Mouse (Mus musculus) c-Kit-positive CD71-positive TER-119-positive erythroid progenitor cells, embryonic 14.5 days (primary cell): ENCODE results near the gene Asic5.

Experiments used
- DNase-seq: peaks from one replicate; pipeline ENCODE4 v3.0.0-alpha.2; 2013; ENCODE audit warnings: low spot score

The Asic5 gene

GRCm38 (mm10) chr3:82014148-82014703 lies 32.1 kb downstream of the Asic5 start:
- no peak for DNase-seq

GRCm38 (mm10) chr3:82022421-82022920 lies 40.4 kb downstream of the Asic5 start:
- DNase-seq: no peak

GRCm38 (mm10) chr3:82023065-82023464 lies 41.0 kb downstream of the Asic5 start:
- DNase-seq: no peak

- no peak for DNase-seq
Observed at GRCm38 (mm10) chr3:82027286-82027685, 45.2 kb downstream of the Asic5 start.

- DNase-seq: no peak
Observed at GRCm38 (mm10) chr3:82029229-82029628, 47.1 kb downstream of the Asic5 start.

- no peak for DNase-seq
Observed at GRCm38 (mm10) chr3:82030008-82030748, 48.1 kb downstream of the Asic5 start.

GRCm38 (mm10) chr3:82036262-82037044 lies 54.4 kb downstream of the Asic5 start:
- DNase-seq: no peak

GRCm38 (mm10) chr3:82043676-82044075 lies 61.6 kb downstream of the Asic5 start:
- DNase-seq: no peak

- no peak for DNase-seq
Observed at GRCm38 (mm10) chr3:82044902-82045301, 62.8 kb downstream of the Asic5 start.

GRCm38 (mm10) chr3:82046087-82046486 lies 64.0 kb downstream of the Asic5 start:
- no peak for DNase-seq

- DNase-seq: no peak
Observed at GRCm38 (mm10) chr3:82047100-82047753, 65.1 kb downstream of the Asic5 start.

GRCm38 (mm10) chr3:82048078-82048477 lies 66.0 kb downstream of the Asic5 start:
- DNase-seq: no peak

- DNase-seq: no peak
Observed at GRCm38 (mm10) chr3:82048681-82049080, 66.6 kb downstream of the Asic5 start.

GRCm38 (mm10) chr3:82051468-82051867 lies 69.4 kb downstream of the Asic5 start:
- no peak for DNase-seq

- no peak for DNase-seq
Observed at GRCm38 (mm10) chr3:82052029-82052428, 69.9 kb downstream of the Asic5 start.

GRCm38 (mm10) chr3:82054283-82054974 lies 72.3 kb downstream of the Asic5 start:
- no peak for DNase-seq

GRCm38 (mm10) chr3:82057201-82057600 lies 75.1 kb downstream of the Asic5 start:
- DNase-seq: no peak

GRCm38 (mm10) chr3:82061402-82062180 lies 79.5 kb downstream of the Asic5 start:
- DNase-seq: no peak

GRCm38 (mm10) chr3:82067830-82068229 lies 85.7 kb downstream of the Asic5 start:
- no peak for DNase-seq
